Mouse (Mus musculus): Measurements from ENCODE around the gene Fsip1.

DNA sequence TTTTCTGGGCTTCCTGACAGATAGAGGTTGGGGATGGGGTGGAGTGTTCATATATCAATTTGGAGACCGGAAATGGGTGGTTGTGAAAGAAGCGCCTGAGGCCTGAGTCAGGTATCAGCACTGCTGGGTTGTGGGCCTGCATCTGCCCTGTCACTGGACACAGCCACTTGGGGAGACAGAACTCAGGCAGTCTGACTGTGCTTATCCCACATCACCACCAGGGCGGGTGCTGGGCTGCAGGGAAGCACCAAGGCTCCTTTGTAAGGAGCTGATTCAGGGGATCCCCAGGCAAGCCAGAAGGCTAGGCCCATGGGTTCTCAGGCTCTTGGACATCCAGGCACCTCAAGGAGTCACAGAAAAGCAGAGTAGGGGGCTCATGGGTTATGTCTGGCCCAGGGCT lies 59.8 kb downstream of the Fsip1 start:
- TF ChIP-seq CEBPB (IDR thresholded peaks at IDR 0.05; ENCODE audit: insufficient read depth, poor library complexity, severe bottlenecking) (no peak), TCF12 (IDR thresholded peaks at IDR 0.05; ENCODE audit: insufficient read depth, poor library complexity, severe bottlenecking) (no peak)
